Mouse (Mus musculus) retina, adult 2 months (tissue): ENCODE results near the gene Mark1.

Source experiments
- DNase-seq: peaks from one replicate; pipeline ENCODE4 v3.0.0-alpha.2; 2012; ENCODE audit warnings: low read depth, low spot score

Mark1 gene

GRCm38 (mm10) chr1:184999071-184999750, at the start of gene Mark1:
Mark1 (minus strand) TSS chr1:184999570.
- no peak for DNase-seq

- DNase-seq, result no peak
These were observed 48.3 kb upstream of the Mark1 start for GRCm38 (mm10) chr1:185047516-185048247.

GRCm38 (mm10) chr1:185046513-185046912, 47.1 kb upstream of the Mark1 start:
- DNase-seq, result no peak

GRCm38 (mm10) chr1:185038183-185038686, 38.9 kb upstream of the Mark1 start:
- no peak for DNase-seq

- DNase-seq, result no peak
These were observed 31.2 kb upstream of the Mark1 start for GRCm38 (mm10) chr1:185030565-185030964.

- DNase-seq, result no peak
These were observed 21.2 kb upstream of the Mark1 start for GRCm38 (mm10) chr1:185020429-185021168.

- no peak for DNase-seq
These were observed 13.2 kb upstream of the Mark1 start for GRCm38 (mm10) chr1:185012566-185012965.

- DNase-seq, result no peak
These were observed 7.7 kb upstream of the Mark1 start for GRCm38 (mm10) chr1:185007066-185007465.

GRCm38 (mm10) chr1:184999780-185000599, 620 bp upstream of the Mark1 start:
- no peak for DNase-seq

- no peak for DNase-seq
These were observed 739 bp downstream of the Mark1 start for GRCm38 (mm10) chr1:184998631-184999030.

- DNase-seq, result no peak
These were observed 1.2 kb downstream of the Mark1 start for GRCm38 (mm10) chr1:184998161-184998560.

GRCm38 (mm10) chr1:184997466-184997865, 1.9 kb downstream of the Mark1 start:
- no peak for DNase-seq

- no peak for DNase-seq
These were observed 4.0 kb downstream of the Mark1 start for GRCm38 (mm10) chr1:184995335-184995734.

GRCm38 (mm10) chr1:184991191-184991590, 8.2 kb downstream of the Mark1 start:
- no peak for DNase-seq

GRCm38 (mm10) chr1:184986748-184987147, 12.6 kb downstream of the Mark1 start:
- no peak for DNase-seq

- DNase-seq, result no peak
These were observed 14.6 kb downstream of the Mark1 start for GRCm38 (mm10) chr1:184984723-184985122.

- DNase-seq, result no peak
These were observed 15.6 kb downstream of the Mark1 start for GRCm38 (mm10) chr1:184983751-184984150.

GRCm38 (mm10) chr1:184972214-184972776, 27.1 kb downstream of the Mark1 start:
- DNase-seq, result no peak

- DNase-seq, result no peak
These were observed 30.0 kb downstream of the Mark1 start for GRCm38 (mm10) chr1:184969374-184969773.

- DNase-seq, result no peak
These were observed 33.5 kb downstream of the Mark1 start for GRCm38 (mm10) chr1:184965682-184966360.
